Mouse (Mus musculus) lung, embryonic 14.5 days (tissue): ENCODE measurements at regions not wholly inside any gene's neighbourhood (a gene's known extent, or its start where the extent isn't known, plus 50 kb on each side); places are given as distances from the start of the nearest gene placed in this dataset.

ENCODE experiments used
- ATAC-seq: fragments of 200-750 bp; cut with Nextera tagmentation; 2 replicates; pipeline ENCODE4 v1.8.0; 2017; ENCODE audit warnings: mild to moderate bottlenecking, moderate TSS enrichment, moderate library complexity; ENCODE audit not compliant: insufficient read depth
- DNase-seq: peaks from one replicate; pipeline ENCODE4 v3.0.0-alpha.2; 2015
- H3K27ac ChIP-seq: fragments of 300-500 bp; sonication (generic); 2 replicates; pipeline ENCODE4 v1.5.1; 2014; ENCODE audit warnings: low read depth, mild to moderate bottlenecking, moderate library complexity
- H3K27me3 ChIP-seq: fragments of 300-500 bp; sonication (generic); 2 replicates; pipeline ENCODE4 v1.6.1; 2014; ENCODE audit warnings: low read length, control low read depth; ENCODE audit not compliant: insufficient read depth
- H3K36me3 ChIP-seq: fragments of 300-500 bp; sonication (generic); 2 replicates; pipeline ENCODE4 v1.6.1; 2014; ENCODE audit warnings: control low read depth; ENCODE audit not compliant: insufficient read depth
- H3K4me1 ChIP-seq: fragments of 300-500 bp; sonication (generic); 2 replicates; pipeline ENCODE4 v1.6.1; 2014; ENCODE audit warnings: antibody characterized with exemption, control low read depth; ENCODE audit not compliant: insufficient read depth
- H3K4me2 ChIP-seq: fragments of 300-500 bp; sonication (generic); 2 replicates; pipeline ENCODE4 v1.6.1; 2014; ENCODE audit warnings: mild to moderate bottlenecking
- H3K4me3 ChIP-seq: fragments of 300-500 bp; sonication (generic); 2 replicates; pipeline ENCODE4 v1.5.1; 2014; ENCODE audit warnings: low read depth, low read length
- H3K9ac ChIP-seq: fragments of 300-500 bp; sonication (generic); 2 replicates; pipeline ENCODE4 v1.6.1; 2014
- H3K9me3 ChIP-seq: fragments of 300-500 bp; sonication (generic); 2 replicates; pipeline ENCODE4 v1.6.1; 2016; ENCODE audit warnings: low read depth, low read length, control low read depth
- CTCF ChIP-seq: IDR thresholded peaks from 2 replicates; pipeline ENCODE4 v1.5.1; 2016; ENCODE audit warnings: antibody characterized with exemption, low read depth
- WGBS: fragments of 180-500 bp; shearing (Covaris S2); extraction: QIAGEN DNeasy Blood & Tissue Kit; methylation state at CpG from one replicate; pipeline ENCODE4 v1.1.7; 2014; 5-methylcytosine and 5-hydroxymethylcytosine counted together

DNA sequence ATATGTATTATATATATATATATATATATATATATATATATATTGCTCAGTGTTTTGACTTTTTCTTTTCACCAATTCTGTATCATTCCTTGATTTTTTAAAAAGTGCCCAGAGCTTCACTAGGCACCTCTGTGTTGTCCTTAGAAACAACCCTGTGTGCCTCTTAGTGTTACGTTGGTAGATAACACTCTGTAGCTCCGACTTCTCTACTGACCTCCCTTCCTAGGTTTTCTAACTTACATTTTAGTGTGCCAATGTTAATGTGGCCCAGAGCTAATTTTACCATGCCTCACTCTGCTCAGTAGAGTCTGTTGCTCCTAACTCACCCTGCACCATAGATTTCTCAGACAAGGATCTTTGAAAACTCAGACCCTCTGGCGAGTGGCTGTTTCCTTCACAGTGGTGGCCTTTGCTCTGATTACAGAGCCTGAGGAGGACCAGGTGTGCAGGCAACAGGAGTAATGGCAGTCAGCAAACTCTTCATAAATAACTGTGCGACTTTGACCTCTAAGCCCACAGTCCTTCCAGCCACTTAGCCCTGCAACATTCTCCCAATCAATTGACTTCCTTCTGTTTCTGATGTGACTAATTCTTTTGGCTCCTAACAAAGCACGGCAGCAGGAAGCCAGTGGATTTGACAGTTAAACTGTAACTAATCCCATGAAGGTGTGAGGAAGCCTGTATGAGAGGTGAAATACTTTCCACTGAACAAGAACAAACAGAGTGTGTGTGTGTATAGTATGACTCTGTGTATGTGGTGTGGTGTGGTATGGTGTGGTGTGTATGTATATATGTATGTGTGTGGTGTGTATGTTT lies 53.6 kb upstream of the Actr3 start:
- ATAC-seq, result no peak
- H3K9me3 ChIP-seq, result no peaks in the 10 kb centered on the region
- no peak overlapping the region for H3K4me2 ChIP-seq
- no peak overlapping the region for H3K4me3 ChIP-seq
- H3K36me3 ChIP-seq, result no peaks in the 10 kb centered on the region
- 42% methylated on average over 5 of the region's 5 CpGs for WGBS
- H3K27me3 ChIP-seq, result no peaks in the 10 kb centered on the region
- no peak for DNase-seq
- H3K9ac ChIP-seq, result no peak overlapping the region
- H3K27ac ChIP-seq, result peak overlapping the region; percentile 67
- TF ChIP-seq CTCF, result no peak
- H3K4me1 ChIP-seq, result no peaks in the 10 kb centered on the region

DNA sequence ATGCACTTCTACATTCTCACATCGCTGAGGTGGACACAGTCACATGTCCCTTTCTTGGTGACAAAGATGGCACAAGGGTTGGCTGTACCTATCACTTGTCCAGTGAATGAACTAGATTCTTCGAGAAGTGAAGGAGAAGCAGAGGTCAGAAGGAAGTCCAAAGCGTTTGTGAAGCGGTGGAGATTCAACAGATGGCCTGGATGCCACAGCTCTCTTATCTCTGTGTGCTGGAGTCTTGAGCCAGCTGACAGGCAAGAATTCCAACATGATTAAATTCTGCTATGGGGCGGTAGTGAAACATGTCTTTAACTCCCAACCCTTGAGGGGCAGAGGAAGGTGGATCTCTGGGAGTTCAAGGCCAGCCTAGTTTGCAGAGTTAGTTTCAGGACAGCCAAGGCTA lies 55.5 kb upstream of the Actr3 start:
- Histone ChIP-seq H3K27me3 (no peaks in the 10 kb centered on the region), H3K4me1 (no peaks in the 10 kb centered on the region), H3K9me3 (no peaks in the 10 kb centered on the region), H3K4me3 (no peak overlapping the region), H3K4me2 (no peak overlapping the region), H3K36me3 (no peaks in the 10 kb centered on the region), H3K9ac (no peak overlapping the region), H3K27ac (no peak overlapping the region)
- DNase-seq (no peak), ATAC-seq (no peak)
- 42% methylated on average over 5 of the region's 5 CpGs for WGBS
- TF ChIP-seq CTCF, result no peak

DNA sequence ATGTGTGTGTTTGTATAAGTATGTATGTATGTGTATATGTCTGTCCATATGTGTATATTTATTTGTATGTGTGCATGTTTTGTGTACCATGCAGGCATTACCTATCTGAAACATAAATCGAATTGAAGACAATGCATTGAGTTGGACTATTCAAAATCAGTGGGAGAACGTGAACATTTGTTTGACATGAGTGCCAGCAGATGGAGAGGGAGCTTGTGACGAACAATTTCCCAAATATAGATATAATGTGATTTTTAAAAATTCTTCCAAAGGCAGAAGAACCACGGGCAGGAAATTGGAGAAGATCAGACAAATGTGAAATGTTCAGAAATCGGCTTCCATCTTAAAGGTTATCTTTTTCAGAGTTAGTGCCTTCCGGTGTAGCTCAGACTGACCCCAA lies 59.1 kb upstream of the Actr3 start:
- H3K9ac ChIP-seq, result no peak overlapping the region
- no peaks in the 10 kb centered on the region for H3K9me3 ChIP-seq
- 63% methylated on average over 6 of the region's 6 CpGs for WGBS
- H3K27ac ChIP-seq, result no peak overlapping the region
- no peaks in the 10 kb centered on the region for H3K4me1 ChIP-seq
- DNase-seq (no peak), ATAC-seq (no peak)
- H3K27me3 ChIP-seq, result no peaks in the 10 kb centered on the region
- no peak for TF ChIP-seq CTCF
- H3K4me2 ChIP-seq, result no peak overlapping the region
- no peak overlapping the region for H3K4me3 ChIP-seq
- H3K36me3 ChIP-seq, result no peaks in the 10 kb centered on the region

DNA sequence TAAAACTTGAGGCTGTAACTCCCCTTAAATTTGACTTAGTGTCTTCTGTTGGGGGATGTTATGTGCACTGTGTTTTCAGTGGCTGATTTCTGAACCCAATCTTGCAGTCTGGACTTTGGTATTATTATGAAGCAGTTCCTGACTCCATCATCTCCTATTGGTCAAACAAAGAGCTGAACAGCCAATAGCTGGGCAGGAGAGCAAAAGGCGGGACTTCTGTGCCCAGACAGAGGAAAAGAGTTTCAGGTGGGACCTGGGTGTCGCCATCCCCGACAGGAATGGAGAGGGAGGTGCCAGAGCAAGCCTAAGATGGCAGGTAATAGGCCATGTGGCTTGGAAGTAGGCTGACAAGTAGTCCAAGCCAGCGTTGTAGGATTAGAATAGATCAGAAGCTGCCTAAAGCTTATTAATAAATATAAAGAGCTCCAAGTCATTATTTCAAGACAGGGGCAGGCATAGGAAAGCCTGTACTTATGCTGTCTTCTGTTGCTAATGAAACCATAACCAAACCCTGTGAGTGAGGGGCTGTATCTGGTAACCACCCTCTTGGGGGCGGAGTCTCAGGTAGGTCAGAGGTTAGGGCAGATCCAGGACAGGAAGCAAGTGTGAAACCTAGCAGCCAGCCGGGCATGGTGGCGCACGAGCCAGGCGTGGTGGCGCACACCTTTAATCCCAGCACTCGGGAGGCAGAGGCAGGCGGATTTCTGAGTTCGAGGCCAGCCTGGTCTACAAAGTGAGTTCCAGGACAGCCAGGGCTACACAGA lies 60.0 kb upstream of the Actr3 start:
- WGBS, result 84% methylated on average over 12 of the region's 13 CpGs
- Histone ChIP-seq H3K4me1 (no peaks in the 10 kb centered on the region), H3K9me3 (no peaks in the 10 kb centered on the region), H3K27me3 (no peaks in the 10 kb centered on the region), H3K27ac (no peak overlapping the region), H3K36me3 (no peaks in the 10 kb centered on the region), H3K4me3 (no peak overlapping the region), H3K4me2 (no peak overlapping the region), H3K9ac (no peak overlapping the region)
- ATAC-seq, result no peak
- TF ChIP-seq CTCF, result no peak
- DNase-seq, result no peak

DNA sequence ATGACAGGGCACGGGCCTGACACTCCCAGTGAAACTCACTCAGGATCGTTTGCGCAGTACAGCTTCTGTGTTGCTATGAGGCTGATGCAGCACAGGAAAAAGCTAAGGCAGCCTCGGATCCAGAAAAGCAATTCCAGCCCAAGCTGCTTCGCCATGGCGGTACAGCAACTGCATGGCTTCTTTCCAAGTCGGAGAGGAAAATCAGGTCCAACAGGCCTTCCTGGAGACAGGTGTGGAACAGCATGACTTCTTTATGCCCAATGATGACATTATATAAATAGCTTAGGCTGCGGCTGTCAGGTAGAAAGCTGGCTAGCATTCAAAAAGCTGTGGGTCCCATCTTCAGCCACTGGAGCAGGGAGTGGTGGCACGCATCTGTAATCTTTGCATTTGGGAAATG lies 61.5 kb upstream of the Actr3 start:
- ATAC-seq (no peak), DNase-seq (no peak)
- Histone ChIP-seq H3K4me1 (no peaks in the 10 kb centered on the region), H3K27me3 (no peaks in the 10 kb centered on the region), H3K4me2 (no peak overlapping the region), H3K9me3 (no peaks in the 10 kb centered on the region), H3K4me3 (no peak overlapping the region), H3K36me3 (no peaks in the 10 kb centered on the region), H3K27ac (no peak overlapping the region), H3K9ac (no peak overlapping the region)
- no peak for TF ChIP-seq CTCF
- WGBS, result 74% methylated on average over 9 of the region's 9 CpGs

DNA sequence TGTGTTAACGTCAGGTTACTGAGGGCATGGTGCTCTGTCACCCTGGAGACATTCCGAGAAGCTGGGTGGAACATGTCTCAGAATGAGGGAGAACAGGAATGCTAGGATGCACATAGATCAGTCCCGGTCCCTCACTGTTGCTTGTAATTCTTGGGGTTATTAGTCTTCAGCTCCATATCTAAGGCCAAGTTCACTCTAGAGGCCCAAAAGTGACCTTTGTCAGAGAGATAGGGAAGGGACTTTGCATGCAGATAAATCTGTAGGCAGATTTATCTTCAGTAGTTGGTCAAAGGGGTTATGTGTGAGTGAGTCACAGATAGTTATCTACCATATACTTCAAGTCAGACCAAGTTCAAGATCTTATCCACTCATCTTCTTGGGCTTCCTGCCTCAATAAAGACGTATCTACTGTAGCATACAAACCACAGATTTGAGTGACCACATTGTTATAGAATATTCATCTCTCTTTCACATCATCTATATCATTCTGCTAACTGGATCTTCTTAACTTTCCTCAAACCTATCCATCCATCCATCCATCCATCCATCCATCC lies 58.4 kb upstream of the Slc35f5 start:
- DNase-seq, result no peak
- no peak overlapping the region for H3K4me2 ChIP-seq
- WGBS, result 83% methylated on average over 4 of the region's 4 CpGs
- no peaks in the 10 kb centered on the region for H3K36me3 ChIP-seq
- no peak for ATAC-seq
- H3K27ac ChIP-seq, result no peak overlapping the region
- TF ChIP-seq CTCF, result no peak
- H3K9me3 ChIP-seq, result no peaks in the 10 kb centered on the region
- H3K4me1 ChIP-seq, result no peaks in the 10 kb centered on the region
- H3K9ac ChIP-seq, result no peak overlapping the region
- no peak overlapping the region for H3K4me3 ChIP-seq
- H3K27me3 ChIP-seq, result no peaks in the 10 kb centered on the region

DNA sequence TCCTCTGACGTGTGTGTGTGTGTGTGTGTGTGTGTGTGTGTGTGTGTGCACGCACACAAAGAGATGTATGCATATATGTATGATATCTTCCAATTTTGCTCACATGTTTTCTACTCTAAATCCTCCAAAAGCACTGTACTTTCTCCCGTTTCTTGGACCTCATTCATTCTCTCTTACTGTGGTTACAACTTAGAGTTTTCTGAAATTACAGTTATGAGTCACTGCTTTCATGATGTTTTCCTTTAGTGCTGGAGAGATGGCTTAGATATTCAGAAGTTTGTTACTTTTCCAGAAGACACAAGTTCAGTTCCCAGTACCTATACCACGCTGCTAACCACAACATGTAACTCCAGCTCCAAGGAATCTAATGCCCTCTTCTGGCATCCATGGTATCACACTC lies 56.5 kb upstream of the Slc35f5 start:
- 80% methylated on average over 4 of the region's 4 CpGs for WGBS
- Histone ChIP-seq H3K27me3 (no peaks in the 10 kb centered on the region), H3K27ac (no peak overlapping the region), H3K4me3 (no peak overlapping the region), H3K4me1 (no peaks in the 10 kb centered on the region), H3K9ac (no peak overlapping the region), H3K36me3 (no peaks in the 10 kb centered on the region), H3K4me2 (no peak overlapping the region), H3K9me3 (no peaks in the 10 kb centered on the region)
- TF ChIP-seq CTCF, result no peak
- ATAC-seq (no peak), DNase-seq (no peak)
